Mouse (Mus musculus): ENCODE measurements around the gene Plod3.
A peak's percentile ranks its signal among the peaks of the same experiment; 100 is the strongest.

The Plod3 gene

GRCm38 (mm10) chr5:137024318-137024717 lies 37.5 kb downstream of the Plod3 start:
- no peak for DNase-seq (ENCODE audit: low read depth, low spot score)

DNA sequence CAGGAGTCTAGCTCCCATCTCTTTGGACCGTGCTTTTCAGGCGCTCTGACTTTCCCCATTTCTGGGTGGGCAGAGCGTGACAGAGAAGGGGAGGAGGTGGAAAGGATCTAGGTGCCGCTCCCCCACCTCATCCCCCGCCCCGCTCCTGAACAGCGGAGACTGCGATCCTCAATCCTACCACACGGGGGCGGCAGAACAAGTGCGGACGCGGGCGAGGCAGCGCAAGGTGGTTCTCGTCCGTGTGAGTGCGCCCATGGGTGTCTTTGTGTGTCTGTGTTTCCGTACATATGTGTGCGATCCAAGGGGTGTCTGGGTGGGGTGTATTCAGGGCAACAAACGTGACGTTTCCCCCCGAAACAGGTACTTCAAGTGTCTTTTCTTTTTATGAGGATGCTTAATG lies 38.3 kb downstream of the Plod3 start:
- peak; percentile 47 for DNase-seq (ENCODE audit: low read depth, low spot score)

DNA sequence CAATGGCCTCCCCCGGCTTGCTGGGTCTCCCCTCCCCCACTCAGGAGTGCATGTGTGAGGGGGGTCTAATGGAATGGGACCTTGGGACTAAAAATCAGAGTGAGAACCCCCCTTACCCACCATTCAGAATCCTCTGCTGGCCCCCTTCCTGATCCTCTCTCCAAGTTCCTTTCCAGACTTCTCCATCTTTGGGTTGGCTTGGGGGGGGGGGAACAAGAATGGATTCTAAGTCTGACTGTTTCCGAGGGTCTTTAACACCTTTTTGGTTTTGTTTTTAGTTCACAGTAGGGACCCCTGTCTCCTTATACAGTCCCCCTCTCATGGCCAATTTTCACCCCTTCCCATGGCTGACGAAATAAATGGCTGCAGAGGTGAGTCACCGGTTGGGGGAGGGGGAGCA lies 39.3 kb downstream of the Plod3 start, which contains the start of gene Vgf:
Gene Vgf (plus strand): TSS at position 301 of the 400 bp plus-strand sequence.
- no peak for DNase-seq (ENCODE audit: low read depth, low spot score)

DNA sequence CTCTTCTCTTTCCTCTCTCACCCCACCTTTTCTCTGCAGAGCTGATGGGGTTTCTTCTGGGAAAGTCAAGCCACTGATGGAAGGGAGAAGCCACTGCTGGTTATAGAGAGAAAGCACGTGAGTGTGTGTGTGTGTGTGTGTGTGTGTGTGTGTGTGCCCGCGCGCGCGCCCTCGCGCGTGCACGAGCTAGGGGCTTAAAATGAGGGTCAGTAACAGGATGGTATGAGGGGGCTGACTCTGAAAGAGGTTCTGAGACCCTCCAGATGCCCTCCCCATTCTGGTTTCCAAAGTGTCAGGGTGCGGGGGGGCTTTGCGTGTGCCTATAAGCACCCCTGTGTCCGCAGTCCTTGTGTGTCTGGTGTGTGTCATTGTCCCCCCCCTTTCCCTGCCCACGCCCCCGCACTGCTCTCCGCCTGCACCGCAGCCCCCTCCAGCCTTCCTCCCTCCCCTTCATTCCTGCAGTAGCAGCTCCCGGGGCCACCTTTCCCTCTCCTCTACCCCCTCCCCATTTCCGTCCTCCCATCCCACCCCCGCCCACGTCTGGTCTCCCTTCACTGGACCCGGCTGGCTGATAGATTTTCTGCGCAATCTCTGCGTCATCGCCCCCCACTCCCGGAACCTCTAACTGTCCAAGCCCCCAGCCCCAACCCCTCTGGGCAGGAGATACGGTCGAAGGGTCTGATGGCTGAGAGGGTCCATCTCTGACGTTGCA lies 41.9 kb downstream of the Plod3 start:
- DNase-seq (ENCODE audit: low read depth, low spot score) = no peak

DNA sequence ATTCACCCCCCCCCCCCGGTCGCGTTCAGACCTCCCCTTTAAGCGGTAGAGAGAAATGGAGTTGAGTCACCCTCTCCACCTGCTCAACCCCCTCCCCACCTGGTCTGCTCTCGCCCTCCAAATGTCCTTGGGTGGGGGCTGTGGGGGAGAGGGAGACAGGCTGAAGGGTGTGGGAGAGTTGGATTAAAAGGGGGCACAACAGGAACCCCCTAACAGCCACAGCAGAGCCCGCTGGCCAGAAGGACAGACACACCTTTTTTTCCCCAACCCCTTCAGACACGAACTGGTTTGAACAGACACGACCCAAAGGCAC lies 42.4 kb downstream of the Plod3 start:
- no peak for DNase-seq (ENCODE audit: low read depth, low spot score)

DNA sequence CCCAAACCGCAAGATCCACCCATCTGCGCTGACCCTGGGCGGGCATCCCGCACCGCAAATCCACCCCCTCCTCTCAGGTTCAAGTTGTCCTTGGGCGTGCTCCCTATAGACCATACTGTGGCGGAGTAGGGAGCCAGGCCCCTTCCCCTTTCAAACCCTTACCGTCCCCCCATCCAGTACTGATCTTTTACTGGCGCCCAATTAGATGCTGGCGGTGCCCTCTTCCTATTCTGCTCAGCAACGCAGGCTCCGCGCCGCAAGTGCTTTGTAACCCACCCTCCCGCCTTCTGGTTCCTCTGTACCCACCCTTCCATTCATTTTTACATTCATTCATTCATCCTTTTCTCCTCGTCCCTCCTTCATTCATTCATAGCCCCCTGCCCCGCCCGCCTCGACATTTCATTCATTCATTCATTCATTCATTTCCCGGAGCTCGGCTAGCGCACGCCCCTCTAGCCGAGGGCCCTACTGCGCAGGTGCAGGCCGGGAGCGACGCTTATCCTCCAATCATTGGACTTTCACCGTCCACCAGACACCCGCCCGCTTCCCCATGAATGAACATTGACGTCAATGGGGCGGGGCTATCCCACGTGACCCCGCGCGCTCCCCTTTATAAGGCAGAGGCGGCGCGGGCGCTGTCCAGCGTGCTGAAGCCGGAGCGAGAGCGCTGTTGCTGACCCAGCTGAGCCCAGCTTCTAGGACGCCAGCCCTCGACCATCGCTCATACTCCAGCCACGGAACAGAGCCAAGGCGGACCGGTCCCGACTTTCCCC lies 43.0 kb downstream of the Plod3 start:
- DNase-seq (ENCODE audit: low read depth, low spot score) = peak; percentile 68

GRCm38 (mm10) chr5:137030416-137030810 lies 43.6 kb downstream of the Plod3 start:
- no peak for DNase-seq (ENCODE audit: low read depth, low spot score)

DNA sequence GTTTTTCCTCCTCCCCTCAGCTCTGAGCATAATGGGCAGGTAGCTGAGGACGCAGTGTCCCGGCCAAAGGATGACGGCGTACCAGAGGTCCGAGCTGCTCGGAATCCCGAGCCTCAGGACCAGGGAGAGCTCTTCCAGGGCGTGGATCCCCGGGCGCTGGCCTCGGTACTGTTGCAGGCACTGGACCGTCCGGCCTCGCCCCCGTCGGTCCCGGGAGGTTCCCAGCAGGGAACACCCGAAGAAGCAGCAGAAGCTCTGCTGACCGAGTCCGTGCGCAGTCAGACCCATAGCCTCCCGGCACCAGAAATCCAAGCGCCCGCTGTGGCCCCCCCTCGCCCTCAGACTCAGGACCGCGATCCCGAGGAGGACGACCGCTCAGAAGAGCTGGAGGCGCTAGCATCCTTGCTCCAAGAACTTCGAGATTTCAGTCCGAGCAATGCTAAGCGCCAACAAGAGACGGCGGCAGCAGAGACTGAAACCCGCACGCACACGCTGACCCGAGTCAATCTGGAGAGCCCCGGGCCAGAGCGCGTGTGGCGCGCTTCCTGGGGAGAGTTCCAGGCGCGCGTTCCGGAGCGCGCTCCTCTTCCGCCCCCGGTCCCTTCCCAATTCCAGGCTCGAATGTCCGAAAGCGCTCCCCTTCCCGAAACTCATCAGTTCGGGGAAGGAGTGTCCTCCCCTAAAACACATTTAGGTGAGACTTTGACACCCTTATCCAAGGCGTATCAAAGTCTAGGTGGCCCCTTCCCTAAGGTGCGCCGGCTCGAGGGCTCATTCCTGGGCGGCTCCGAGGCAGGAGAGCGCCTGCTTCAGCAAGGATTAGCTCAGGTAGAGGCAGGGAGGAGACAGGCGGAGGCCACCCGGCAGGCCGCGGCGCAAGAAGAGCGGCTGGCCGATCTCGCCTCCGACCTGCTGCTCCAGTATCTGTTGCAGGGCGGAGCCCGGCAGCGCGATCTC lies 44.5 kb downstream of the Plod3 start:
- DNase-seq (ENCODE audit: low read depth, low spot score) = no peak

GRCm38 (mm10) chr5:137032033-137032421 lies 45.2 kb downstream of the Plod3 start:
- DNase-seq (ENCODE audit: low read depth, low spot score) = no peak

DNA sequence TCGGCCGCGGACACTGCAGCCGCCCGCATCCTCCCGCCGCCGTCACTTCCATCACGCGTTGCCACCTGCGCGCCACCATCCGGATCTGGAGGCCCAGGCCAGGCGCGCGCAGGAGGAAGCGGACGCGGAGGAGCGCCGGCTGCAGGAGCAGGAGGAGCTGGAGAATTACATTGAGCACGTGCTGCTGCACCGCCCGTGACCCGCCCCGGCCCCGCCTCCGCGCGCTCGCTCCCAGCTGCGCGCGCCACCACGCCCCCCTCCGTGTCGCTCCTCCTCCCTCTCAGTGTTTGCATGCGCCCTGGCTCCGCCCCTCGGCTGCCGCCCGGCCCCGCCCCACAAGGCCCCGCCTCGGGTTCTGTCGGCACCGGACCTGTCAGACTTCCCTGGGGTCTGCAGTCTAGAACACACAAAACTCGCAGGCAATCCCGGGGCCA lies 45.8 kb downstream of the Plod3 start:
- DNase-seq (ENCODE audit: low read depth, low spot score) = peak; percentile 61

- no peak for DNase-seq (ENCODE audit: low read depth, low spot score)
These were observed 49.4 kb downstream of the Plod3 start for GRCm38 (mm10) chr5:137036211-137036610.

GRCm38 (mm10) chr5:137039453-137039852 lies 52.6 kb downstream of the Plod3 start:
- DNase-seq (ENCODE audit: low read depth, low spot score) = no peak

GRCm38 (mm10) chr5:137041442-137041841 lies 54.6 kb downstream of the Plod3 start:
- DNase-seq (ENCODE audit: low read depth, low spot score) = peak; percentile 55

DNA sequence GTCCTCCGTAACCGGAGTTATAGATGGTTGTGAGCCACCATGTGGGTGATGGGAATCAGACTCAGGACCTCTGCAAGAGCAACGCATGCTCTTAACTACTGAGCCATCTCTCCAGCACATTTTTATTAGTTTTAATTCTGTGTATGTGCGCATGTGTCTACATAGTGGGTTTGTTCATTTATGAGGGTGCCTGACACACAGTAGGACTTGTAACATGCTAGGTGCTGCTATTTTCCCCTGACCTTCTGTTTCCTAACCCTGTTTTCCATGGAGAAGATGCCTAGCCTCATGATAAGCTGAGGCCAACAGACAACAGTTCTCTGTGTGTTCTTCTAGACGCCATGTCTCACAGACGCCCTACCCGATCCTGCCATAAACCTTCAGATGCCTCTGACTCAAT lies 57.2 kb downstream of the Plod3 start:
- no peak for DNase-seq (ENCODE audit: low read depth, low spot score)

DNA sequence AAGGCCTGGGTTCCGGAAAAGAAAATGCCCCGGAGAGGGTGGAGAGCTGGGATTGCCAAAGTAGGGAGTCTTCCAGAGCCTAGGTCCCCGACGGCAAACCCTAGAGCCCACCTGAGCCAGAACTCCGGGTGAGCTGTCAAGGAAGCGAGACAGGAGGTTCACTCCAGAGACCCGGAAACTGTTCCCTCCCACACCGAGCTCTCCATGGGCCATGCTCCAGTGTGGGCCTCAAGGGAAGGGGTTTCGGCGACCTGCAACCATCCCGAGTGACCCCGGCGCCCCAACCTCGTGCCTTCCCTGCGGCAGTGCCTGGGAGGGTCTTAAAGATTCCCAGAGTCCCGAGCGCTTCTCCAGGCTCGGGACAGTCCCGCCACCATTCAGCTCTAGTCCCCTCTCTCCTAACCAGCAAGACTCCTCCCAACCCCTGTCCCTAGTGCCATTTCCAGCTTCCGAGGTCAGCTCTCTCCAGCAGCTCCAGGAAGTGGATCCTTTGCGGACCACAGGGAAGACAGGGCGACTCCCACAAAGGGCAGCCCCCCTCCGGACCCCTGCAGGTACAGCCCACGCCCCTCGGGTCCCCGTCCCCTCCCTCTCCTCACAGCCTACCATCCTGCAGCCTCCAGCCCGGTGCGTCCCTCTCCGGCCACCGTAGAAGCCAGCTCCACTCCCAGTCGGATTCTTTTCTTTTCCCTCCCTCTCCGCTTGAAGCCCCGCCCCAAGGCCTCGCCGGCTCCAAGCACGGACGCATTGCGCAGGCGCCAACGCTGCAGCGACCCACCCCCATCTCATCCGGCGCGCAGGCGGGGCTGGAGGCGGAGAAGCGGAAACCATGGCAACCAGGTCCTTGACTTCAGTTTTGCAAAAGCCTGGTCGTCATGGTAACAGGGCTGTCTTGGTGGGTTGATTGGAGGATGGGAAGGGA lies 58.8 kb downstream of the Plod3 start, which contains the start of gene Ap1s1:
Gene Ap1s1 (minus strand): TSS at position 734 of the 922 bp plus-strand sequence.
- peak; percentile 69 for DNase-seq (ENCODE audit: low read depth, low spot score)
